Mouse (Mus musculus) T-helper 1 cell (primary cell): ENCODE measurements around the gene Arhgap24.
"Not testable (repeated sequence)": the region's sequence is repeated elsewhere in the genome, so short reads cannot be mapped to it uniquely, and the experiment has no call there.

Source experiments
- in situ Hi-C: fragments of 300-600 bp; cut with MboI, MseI; formaldehyde crosslinking; loops from one replicate; pipeline ENCODE4 v1.15.1; 2025; ENCODE audit warnings: high pct_unique_total_duplicates

The Arhgap24 gene

DNA sequence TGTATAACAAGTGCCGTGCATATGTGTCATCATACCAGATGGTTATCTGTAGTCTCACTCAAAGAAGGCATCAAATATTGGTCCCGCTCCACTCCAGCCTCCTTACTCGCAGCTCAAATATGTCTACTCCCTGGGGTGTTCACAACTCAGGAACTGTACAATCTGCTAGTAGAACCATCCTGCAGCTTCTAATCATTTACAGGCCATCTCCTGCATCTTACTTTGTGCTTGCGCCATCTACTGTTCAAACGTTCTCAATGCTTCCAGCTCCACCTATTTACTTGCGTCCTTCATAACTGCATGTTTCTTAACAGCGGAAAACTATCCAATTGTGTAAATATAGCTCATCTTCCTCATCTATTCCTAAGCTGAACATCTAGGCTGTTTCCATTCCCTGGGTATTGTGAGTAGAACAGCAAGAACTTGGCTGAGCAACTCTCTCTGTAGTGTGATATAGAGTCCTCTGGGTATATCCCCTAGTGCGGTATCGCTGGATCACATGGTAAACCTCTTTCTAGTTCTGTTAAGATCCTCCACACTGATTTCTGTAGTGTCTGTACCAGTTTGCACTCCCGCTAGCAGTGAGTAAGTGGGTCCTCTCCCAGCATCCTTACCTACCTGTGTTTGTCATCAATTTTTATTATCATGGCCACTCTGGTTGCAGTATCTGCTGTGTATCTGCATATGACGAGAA lies 393.6 kb downstream of the Arhgap24 start:
- in situ Hi-C loops, result no loop called here

DNA sequence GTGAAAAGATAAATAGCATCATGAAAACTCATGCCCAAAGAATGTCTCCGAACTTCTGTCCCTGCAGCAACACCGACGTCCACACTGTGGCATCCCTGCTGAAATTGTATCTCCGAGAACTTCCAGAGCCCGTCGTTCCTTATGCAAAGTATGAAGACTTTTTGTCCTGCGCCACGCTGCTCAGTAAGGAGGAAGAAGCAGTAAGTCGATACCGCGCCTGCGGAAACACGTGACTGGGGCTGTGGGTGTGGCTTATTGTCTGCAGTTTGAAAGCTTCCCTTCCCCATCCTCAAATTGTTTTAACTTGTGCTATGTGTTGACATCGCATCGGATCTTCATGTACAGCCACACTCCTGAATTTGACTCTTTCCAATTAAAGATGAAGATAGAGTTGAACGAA lies 394.4 kb downstream of the Arhgap24 start:
- in situ Hi-C loops, result no loop called here

DNA sequence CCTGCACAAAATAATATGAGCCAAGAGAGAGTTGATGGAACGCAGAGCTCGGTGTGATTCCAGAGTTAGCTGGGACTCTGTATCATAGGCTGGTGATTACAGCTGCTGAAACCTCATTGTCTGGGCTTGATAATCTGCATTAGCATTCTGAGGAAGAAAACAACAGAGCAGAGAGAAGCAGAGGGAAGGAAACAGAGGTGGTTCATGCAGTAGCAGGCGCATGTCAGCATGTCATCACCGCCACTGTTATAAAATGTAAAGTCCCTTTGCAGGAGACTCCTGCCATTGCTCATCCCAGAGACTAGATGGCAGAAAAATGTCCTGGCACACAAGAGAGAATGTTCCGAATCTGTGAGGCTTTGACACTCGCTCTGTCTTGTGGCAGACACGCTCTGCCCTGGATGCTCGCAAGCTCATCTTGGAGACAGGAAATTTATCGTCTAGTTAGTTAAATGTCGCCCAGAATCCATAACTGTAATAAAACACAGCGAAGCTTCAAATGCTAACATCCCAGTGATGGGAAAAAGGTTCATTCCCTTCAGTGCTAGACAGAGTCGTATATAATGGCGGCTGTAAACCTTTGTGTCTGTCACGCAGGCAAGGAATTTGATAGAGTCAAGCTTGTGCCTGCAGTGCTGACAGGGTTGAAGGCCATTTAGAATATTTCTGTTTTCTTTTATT lies 407.4 kb downstream of the Arhgap24 start:
- in situ Hi-C loops, result no loop called here

DNA sequence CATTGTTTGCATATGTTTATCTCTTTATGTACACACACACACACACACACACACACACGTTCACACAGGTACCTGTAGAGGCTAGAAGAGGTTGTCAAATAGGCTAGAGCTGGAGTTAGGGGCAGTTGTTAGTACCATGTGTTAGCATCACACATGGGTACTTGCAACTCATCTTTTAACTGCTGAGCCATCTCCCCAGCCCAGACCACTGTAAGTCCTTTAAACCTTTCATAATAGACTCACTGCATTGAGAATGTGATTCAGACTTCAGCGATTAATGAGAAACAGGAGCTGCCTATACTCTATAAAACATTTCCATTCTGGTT lies 407.9 kb downstream of the Arhgap24 start:
- in situ Hi-C loops, result no loop called here

DNA sequence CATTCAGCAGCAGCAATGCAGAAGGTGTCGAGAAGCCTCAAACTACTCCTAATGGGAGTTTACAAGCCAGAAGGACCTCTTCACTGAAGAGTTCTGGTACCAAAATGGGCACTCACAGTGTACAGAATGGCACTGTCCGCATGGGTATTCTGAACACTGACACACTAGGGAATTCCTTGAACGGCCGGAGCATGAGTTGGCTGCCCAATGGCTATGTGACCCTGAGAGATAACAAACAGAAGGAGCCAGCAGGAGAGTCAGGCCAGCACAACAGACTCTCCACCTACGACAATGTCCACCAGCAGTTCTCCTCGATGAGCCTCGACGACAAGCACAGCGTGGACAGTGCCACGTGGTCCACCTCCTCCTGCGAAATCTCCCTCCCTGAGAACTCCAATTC lies 411.0 kb downstream of the Arhgap24 start:
- in situ Hi-C loops, result no loop called here

DNA sequence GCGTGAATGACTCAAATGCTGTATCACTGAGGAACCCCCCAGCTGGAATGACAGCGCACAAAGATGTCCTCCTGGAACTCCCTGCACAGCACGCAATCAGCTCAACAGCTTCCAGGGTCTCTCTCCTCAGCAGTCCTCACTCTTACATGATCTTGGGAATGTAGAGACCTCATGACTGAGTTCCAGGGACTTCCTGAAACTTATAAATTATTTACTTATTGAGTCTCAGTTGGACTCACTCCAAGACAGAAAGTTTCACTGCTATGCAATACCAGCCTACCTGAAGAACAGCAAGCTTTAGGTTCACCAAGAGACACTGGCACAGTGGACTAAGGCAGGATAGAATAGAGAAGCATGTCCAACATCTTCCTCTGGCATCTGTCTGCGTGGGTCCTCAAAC lies 417.1 kb downstream of the Arhgap24 start:
- in situ Hi-C loops, result no loop called here

DNA sequence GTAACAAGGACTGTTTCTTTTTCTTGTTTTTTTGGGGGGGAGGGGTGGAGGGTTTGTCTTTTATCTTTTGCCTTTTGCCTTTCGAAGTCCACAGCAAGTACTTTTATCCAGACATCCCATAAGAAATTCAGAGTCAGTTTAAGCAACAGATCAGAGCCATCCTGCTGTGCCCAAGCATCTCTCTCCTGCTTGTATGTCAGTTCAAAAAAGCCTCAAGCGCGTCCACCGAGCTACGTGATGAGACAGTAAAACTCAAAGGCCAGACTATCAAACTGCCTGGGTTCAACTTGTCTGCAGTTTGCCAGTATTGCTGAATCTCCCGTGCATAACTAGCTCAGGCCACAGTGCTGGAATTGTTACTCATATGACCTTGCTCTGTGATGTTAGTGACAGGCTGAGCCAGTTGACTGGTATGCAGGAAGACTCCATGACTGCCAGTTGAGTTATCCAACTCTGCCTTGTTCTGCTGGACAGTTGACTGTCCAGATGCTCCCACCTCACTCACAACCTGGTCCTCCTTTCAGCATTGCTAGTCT lies 418.6 kb downstream of the Arhgap24 start:
- in situ Hi-C loops, result no loop called here

DNA sequence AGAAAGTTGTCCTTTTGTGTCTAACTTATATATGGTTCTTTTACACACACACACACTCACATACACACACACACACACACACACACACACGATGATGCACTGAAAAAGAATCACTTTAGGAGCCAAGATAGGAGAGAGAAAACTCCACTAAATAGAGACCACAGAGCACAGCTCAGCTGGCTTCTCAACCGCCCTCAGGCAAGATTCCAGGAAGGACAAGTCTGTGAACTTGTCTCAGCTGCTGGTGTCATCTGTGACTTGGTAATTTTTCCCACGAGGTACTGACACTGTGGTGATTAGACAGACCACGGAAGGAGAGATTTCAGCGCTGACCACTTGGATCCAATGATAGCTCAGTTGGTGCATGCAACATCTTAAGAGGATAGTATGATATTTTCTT lies 420.0 kb downstream of the Arhgap24 start:
- in situ Hi-C loops, result no loop called here

DNA sequence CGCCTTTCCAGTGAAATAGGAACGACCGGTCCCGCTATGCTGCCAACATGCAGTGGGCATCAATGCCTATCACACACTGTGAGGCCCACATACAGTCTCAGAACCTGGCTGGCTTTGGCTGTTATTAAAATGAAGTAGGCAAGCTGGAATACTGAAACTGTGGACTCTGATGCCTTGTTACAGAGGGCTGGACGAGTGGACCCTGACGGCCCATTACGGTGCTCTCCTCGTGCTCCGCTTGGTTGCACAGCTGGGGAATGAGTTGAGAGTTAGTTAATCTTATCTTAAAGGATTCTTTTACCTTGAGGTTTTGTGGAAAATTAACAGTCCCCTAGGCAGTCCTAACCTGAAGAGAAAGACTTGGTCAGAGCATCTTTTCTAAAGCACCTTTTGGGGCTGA lies 422.3 kb downstream of the Arhgap24 start:
- in situ Hi-C loops, result no loop called here

DNA sequence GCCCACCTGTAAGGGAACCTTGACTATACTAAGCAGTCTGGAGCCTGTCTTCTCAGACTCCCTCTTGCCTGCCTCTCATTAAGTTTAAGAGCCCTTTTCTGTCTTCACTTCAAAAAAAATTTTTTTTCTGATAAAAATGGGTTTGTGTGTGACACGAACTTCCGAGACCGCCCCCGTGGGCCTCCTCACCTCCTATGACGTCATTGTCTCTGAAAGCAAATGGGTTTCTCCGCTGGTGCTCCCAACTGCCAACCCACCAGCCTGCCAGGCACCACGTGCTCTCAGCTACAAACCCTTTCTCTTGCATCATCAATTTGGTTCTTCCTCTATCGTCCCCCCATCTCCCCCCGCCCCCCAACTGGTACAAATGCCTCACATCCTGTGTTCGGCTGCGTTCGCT lies 422.9 kb downstream of the Arhgap24 start:
- in situ Hi-C loops, result no loop called here

DNA sequence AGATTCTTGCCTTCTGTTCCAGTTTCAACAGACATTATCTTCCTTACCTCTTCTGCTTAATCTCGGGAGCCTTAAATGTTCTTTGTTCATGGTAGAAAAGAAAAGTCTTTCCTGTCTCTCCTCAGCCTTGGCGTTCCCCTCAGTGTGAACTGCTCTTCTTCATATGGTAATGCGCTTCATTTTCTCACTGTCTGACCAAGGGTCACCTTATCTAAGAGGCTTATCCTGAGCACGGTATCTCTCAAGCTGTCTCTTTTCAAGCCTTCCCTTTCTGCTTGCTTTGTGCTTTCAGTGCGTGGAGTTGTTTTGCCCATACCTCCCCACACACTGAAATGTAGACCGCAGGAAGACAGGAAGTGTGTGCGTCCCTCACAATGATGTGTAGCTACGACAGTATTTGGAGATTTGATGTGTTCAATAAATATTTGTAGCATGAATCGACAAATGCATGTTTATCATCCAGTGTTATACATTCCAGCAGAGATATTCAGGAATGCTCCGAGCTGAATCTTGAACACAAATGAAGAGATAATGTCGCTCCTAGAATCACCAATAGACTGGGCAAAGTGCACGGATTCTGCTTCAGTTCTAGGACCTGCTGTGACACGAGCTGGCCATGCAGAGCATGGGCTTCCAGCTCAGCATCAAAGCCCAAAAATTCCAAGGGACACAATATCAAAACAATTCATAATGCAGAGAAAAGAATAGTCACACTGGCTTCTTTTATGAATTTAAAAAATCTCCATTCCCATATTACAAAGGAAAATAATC lies 424.4 kb downstream of the Arhgap24 start:
- in situ Hi-C loops, result no loop called here

DNA sequence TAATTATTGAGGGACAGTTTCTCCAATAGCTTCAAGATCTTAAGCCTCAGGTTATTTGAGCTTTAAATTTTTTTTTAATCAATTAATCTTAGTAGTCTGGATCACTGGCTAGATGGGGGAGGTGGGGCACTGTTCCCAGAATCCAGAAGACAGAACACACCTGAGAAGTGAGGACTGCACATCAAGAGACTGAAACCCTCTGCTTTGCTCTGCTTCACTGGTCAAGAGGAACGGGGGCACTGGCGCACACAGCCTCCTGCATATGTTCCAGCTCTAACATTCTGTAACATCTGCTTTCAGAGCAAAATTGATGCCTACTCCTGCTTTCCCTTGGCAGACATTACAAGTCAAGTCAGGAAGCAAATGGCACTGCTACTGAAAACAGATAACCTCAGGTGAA lies 439.0 kb downstream of the Arhgap24 start:
- in situ Hi-C loops, result no loop called here

DNA sequence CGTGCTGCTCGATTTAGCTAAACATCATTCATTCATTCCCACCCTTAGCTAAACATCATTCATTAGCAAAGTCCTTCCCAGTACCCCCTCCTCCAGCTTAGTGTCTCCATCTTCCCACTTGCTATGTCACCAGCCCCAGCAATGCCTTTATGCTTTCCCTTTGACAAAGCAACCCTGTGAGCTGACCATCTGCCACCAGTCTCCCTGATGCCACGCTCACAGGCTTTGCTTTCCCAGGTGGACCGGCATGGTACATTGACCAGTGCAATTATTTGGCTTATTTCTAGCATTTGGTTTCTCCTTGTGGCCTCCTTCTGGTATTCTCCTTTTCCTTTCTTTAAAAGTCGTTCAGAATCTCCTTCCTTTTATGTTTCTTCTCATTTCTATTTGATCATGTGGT lies 445.6 kb downstream of the Arhgap24 start:
- in situ Hi-C loops, result no loop called here

DNA sequence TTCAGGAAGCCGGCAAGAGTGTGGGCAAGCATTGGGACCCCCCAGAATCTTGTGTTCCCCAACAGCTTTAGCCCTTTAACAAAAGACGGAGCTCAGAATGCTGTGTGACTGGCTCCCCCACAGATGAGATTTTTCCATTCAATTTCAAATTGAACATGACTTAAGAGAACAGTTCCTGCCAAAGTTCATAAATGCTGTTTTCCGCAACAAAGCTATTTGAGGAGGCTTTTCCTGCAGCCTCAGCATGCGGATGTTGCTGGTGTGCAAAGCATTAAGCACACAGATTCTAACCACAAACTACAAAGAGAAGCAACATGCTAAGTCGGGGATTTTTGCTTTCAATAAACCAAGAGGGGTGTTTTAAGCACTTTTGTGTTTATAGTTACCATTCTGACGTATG lies 449.0 kb downstream of the Arhgap24 start:
- in situ Hi-C loops, result no loop called here

DNA sequence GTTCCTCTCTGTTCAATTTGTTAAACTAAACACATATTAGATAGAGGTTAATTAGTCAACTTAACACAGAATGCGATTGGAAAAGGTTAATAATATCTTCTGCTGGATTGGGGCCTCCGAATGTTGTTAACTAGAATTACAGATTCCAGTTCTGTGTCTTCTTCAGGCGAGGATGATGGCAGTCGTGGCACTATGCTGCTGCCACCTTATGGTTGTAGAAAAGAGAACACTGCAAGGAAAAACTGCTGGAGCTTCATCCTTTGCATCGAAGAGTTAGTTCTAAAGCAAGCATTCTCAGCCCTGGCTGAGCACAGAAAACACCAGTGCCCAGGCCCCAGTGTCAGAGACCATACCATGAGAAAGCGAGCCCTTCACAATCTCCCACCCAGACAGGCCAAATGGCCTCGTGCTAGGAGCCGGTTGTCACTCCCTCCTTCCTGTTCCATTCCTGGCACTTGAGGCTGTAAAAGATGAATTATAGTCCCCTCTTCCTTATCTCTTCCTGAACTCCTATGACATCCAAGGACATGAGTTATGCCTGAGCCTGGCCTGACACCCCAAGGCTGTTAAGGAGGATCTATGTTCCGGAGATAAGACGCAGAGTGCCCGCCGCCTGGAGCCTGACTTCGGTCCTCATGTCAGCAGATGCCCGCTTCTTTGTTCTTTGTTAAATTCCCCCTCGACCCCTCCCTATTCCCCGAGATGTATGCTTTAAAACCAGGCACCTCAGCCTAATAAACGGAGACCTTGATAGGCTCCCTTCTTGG lies 462.9 kb downstream of the Arhgap24 start:
- in situ Hi-C loops, result not testable (repeated sequence)

DNA sequence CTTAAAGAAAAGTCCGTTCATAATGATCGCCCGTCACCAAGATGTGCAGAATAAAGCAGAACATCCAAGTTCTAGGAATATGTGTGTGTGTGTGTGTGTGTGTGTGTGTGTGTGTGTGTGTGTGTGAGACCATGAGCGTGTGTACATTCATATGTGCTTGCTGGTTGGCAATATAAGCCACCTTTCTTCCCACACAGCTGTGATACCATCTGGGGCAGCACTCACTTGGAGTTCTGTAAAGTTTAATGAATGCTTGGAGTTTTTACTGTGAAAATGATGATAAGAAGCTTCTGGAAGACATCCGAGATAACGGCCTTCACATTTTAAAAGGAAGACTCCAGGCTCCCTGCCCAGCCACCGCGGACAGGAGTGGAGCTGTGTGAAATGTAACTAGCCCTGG lies 465.4 kb downstream of the Arhgap24 start:
- in situ Hi-C loops, result no loop called here

DNA sequence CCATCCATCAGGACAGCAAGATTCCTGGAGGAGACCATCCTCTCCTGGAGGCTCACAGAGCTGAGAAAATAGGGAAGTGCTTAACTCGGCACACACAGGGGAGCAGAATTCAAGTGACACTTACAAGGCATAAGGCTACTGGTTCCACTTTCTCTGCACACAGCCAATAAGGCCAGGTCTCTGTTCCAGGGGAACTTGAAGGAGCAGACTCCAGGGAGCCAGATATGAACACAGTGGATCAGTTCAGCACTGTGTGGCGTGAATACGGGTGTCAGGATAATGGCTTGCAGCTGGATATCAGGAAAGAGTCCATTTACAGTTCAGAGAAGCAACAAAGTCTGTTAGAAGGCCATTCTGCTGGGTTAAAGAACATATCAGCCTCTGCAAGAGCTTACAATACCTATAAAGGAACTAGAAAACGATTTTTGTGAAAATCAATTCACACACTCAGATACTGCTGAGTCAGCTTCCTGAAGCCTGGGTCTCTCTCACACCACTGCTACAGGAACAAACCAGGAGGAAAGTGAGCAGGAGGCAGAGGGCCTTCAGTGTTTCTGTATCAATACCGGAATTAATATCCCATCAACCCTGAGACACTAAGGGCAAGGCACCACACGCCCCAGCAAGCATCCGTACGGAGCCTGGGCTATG lies 466.0 kb downstream of the Arhgap24 start:
- in situ Hi-C loops, result no loop called here
